Mouse (Mus musculus) kidney, adult 2 months (tissue): ENCODE measurements around the gene Arhgap10.

Experiments
- CTCF ChIP-seq: fragments of 200-500 bp; conservative IDR thresholded peaks from 2 replicates; pipeline ENCODE4 v1.5.1; 2011; ENCODE audit warnings: low read depth, mild to moderate bottlenecking, control low read depth, low read length, moderate library complexity, mixed read lengths; ENCODE audit not compliant: insufficient read depth, insufficient read length
- POLR2A ChIP-seq: fragments of 200-500 bp; IDR thresholded peaks from one replicate; pipeline ENCODE4 v1.6.1; 2011; ENCODE audit warnings: low read depth, low read length, control low read depth

GRCm38 (mm10) chr8:77451466-77452382 lies 66.0 kb downstream of the Arhgap10 start:
- no peak for TF ChIP-seq CTCF
- no peak for TF ChIP-seq POLR2A
